Mouse (Mus musculus) right cerebral cortex, postnatal 14 days (tissue): ENCODE measurements around the gene Llph.
"Not testable (repeated sequence)": the region's sequence is repeated elsewhere in the genome, so short reads cannot be mapped to it uniquely, and the experiment has no call there.

Source experiments
- DNase-seq: peaks from one replicate; pipeline ENCODE4 v3.0.0; 2022

Gene Llph

GRCm38 (mm10) chr10:120226871-120227661 is at the start of gene Llph:
Gene Llph, plus strand, starts transcription at chr10:120227070.
- DNase-seq = peak; percentile 81

GRCm38 (mm10) chr10:120182887-120183286 is 44.0 kb upstream of the Llph start:
- no peak for DNase-seq

GRCm38 (mm10) chr10:120183342-120183741 is 43.5 kb upstream of the Llph start:
- DNase-seq = no peak

DNA sequence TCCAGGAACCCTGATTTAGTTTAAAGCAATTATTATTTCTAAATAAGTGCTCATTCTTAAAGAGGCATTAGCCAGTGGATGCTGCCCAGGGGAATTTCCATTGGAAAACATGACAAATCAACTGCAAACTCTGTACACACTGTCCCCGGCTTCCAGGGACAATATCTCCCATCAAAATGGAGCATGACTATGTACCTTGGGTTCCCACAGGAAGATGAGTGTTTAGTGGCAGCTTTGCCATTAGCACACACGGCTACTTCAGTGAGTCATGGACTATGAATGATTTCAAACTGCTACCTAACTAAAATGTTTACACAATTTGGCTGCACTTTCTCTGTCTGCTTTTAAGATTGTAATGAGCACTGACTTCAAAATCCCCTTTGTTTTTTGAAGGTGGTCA is 38.4 kb upstream of the Llph start:
- DNase-seq = no peak

- DNase-seq = no peak
Observed at GRCm38 (mm10) chr10:120189276-120189675, 37.6 kb upstream of the Llph start.

- no peak for DNase-seq
Observed at GRCm38 (mm10) chr10:120189782-120190181, 37.1 kb upstream of the Llph start.

DNA sequence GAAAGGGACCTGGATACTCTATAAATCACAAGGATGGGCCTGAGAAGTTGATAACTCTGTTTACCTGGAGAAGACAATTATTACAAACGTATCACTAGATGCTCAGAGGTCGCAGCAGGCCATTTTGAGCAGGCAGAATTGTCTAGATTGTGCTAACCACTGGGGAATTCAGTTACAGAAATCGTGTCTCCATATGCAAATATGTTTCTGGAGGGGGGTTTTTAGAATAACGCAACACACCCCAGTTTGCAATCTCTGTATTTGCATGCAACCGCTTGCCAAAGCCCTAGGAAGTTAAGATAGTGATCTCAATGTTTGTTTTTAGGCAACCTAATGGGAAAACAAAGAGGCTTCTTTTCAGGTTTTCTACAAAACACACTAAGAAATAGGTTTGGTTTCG is 35.7 kb upstream of the Llph start:
- DNase-seq = no peak

GRCm38 (mm10) chr10:120192278-120192677 is 34.6 kb upstream of the Llph start:
- DNase-seq = no peak

DNA sequence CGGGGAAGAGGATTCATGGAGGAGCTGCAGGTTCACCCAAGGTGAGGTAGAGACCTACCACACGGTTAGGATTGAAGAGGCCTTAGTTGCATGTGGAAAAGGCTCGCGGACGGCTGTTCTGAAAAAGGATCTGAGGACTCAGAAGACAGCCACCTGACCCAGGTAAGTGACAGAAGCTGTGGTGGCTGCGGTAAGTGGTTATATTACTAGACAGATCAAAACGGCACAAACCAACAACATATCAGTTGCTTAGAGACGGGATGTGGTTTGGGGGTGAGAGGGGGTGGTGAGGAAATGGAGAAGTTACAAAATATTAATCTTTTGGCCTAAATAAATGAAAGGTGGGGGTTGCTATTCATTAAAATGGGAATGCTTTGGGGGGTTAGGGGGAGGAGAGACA is 33.6 kb upstream of the Llph start:
- no peak for DNase-seq

- no peak for DNase-seq
Observed at GRCm38 (mm10) chr10:120197061-120197835, 29.6 kb upstream of the Llph start.

GRCm38 (mm10) chr10:120201131-120201921 is 25.5 kb upstream of the Llph start, which contains the start of gene Tmbim4:
Gene Tmbim4, plus strand, starts transcription at chr10:120201590.
- DNase-seq = peak; percentile 15

GRCm38 (mm10) chr10:120201961-120202402 is 24.9 kb upstream of the Llph start, which contains the start of gene Irak3:
Gene Irak3, minus strand, starts transcription at chr10:120202130.
- peak; percentile 85 for DNase-seq

DNA sequence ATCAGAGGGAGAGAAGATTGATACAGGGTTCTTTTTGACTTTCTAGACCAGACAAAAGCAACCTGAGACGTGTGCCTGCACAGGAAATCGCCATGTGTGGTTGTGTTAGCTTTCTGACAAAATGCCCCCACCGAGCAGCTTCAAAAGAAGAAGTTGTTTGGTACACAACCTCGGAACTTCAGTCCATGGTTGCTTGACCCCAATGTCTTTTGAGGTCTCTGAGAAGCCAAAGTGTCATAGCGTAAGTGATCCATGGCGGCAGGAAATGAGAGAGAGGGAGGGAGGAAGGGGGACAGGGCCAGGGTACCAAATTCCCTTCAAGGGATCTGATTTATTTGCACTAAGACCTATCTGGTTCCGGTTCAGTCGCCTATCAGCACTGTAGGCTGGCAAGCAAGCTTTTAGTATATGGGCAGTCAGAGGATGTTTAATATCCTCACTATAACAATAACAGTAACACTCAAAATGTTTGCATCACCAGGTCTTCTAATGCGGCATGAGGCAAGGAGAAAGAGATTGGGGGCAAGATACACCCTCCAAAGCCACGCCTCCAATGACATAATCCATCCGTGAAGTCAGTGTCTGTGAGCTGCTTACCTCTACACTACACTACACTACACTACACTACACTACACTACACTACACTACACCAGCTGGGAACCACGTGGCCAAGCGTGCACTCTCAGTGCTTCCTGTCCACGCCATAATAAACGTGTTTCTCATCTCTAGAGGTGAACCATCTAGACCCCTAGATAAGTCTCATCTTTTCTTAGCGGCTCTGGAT is 24.2 kb upstream of the Llph start:
- no peak for DNase-seq

GRCm38 (mm10) chr10:120204591-120205210 is 22.2 kb upstream of the Llph start:
- DNase-seq = no peak

GRCm38 (mm10) chr10:120208015-120208414 is 18.9 kb upstream of the Llph start:
- DNase-seq = no peak

- DNase-seq = peak; percentile 90
Observed at GRCm38 (mm10) chr10:120208575-120209538, 18.0 kb upstream of the Llph start.

DNA sequence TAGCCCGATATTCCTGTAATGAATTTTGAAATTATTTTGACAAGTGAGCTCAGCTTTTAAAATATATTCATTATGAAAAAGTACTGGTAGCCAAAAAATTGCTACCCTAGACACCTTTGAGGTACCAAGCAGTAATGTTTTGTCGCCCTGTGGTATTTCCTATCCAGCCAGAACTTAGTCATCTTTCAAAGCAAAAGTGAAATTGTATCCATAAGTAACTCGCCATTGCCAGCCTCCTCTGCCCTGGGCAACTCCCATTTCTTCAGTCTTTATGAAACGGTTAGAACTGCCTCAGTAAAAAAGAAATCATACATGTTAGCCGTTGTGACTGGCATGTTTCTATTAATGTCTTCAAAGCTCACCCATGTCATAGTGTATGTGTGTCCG is 17.3 kb upstream of the Llph start:
- DNase-seq = no peak

- no peak for DNase-seq
Observed at GRCm38 (mm10) chr10:120210096-120210495, 16.8 kb upstream of the Llph start.

- DNase-seq = not testable (repeated sequence)
Observed at GRCm38 (mm10) chr10:120217099-120217498, 9.8 kb upstream of the Llph start.

DNA sequence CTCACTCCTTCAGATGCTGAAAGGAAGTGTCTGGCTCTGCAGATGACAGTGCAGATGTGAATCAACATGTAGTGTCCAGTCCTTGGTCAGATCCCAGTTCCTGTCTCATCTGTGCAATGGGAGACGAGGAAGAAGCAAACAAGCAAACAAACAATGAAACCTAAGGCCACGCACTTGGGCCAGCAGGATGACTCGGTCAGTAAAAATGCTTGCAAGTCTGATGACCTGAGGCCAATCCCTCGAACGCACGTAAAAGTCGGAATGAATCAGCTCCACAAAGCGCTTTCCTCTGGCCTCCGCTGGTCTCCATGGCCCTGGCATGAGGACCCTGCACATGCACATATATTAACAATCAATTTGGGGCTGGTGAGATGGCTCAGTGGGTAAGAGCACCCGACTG is 7.9 kb upstream of the Llph start:
- DNase-seq = no peak
